Mouse (Mus musculus): ENCODE measurements around the gene Kcnn3.

Gene Kcnn3

DNA sequence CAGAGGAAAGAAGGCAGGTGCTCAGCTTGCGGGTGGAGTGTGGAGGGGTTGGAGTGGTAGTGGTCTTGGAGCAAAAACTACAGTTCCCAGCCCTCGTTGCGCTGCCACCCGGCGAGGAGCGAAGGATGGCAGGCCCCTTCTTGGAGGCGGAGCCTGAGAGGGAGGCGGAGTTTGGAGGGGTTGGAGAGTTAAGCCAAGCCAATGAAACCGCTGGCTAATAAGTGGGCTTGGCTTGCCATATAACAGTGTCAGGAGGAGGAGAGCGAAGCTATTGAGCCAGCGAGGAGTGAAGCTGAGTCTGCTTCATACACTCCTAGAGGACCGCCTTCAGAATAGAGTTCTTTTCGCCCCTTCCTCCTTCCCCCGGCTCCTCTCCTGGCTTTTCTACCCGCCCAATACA is at the start of gene Kcnn3:
Kcnn3 (plus strand) TSS at position 271 of the 400 bp plus-strand sequence.
- DNase-seq (ENCODE audit: extremely low spot score): peak; percentile 90

DNA sequence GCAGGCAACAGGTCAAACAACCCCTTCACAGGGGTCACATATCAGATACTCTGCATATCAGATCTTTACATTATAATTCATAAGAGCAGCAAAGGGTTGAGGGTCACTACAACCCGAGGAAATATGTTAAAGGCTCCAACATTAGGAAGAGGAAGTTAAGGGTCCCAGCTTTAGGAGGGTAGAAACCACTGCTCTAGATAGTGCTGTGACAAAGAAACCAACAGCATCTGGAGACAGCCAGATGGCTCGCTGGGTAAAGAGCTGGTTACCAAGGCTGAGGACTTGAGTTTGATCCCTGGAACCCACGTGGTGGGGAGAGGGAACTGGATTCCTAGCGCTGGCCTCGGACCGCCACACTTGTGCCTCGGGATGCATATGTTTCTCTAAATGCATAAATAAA is 47.7 kb upstream of the Kcnn3 start:
- DNase-seq (ENCODE audit: extremely low spot score): no peak

DNA sequence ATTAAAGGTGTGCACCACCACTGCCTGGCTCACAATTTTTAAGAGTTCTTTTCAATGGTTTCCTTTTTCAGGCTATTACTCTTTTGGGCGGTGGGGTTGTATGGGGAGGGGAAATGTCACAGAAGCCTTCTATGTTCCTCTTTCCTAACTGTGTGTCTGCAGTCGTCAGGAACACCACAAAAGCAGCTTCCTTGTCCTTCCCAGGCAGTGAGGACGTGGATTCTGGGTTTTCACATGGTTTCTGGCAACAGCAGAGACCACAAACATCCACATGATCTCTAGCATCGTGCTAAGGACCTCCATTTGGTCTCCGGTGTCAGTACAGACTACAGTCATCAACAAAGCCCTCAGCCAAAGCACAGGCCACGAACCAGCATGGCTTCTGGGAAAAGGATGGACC is 46.1 kb upstream of the Kcnn3 start:
- DNase-seq (ENCODE audit: extremely low spot score): no peak

GRCm38 (mm10) chr3:89479055-89479454 is 40.9 kb upstream of the Kcnn3 start:
- no peak for DNase-seq (ENCODE audit: extremely low spot score)

DNA sequence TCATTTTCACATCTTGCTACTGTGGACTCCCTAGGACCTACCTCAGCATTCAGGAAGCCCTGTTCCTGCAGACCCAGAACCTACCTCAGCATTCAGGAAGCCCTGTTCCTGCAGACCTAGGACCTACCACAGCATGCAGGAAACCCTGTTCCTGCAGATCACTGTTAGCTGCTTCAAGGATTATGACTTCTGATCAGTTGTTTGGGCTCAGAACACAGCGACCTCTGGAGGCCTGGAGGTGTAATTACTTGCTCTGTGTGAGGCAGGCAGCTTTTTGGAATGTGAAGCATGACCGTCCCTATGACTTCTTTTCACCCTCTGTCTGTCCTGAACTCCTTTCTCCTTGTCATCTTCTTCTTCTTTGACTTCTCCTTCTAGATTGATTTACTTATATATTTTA is 38.5 kb upstream of the Kcnn3 start:
- DNase-seq (ENCODE audit: extremely low spot score): no peak

GRCm38 (mm10) chr3:89482249-89482648 is 37.7 kb upstream of the Kcnn3 start:
- DNase-seq (ENCODE audit: extremely low spot score): no peak

DNA sequence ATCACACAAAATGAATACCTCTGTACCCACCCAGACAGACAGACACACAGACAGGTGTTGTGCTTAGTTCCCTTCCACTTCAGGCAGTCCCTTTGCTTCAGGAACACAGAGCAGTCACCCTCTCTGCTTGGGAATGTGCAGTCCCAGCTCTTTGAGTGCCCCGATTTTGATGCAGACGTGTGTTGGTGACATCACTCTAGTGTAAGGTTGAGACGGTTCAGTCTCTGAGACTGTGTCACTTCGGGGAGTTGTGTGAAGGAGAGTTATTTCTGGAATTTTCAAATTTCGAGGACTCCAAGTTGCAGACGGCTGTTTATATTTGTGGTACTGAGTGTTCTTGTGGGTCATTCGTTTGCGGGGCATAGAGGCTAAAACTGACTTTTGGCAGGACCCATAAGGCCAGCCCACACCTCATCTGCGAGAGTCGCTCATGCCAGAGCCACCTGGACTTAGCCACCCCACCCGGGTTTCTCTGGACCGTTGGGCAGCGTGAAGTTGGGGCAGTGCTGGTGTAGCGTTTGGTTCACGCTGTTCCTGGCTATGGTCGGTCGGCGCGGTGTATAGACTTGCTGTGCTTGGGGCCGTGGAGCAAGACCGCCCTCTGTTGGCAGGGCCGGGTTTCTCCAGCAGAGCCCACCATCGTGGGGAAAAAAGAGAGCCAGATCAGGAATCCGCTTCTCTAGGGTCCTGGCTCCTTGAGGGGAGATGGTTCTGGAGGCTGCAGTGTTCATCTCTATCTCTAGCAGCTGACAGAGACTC is 35.0 kb upstream of the Kcnn3 start:
- peak; percentile 84 for DNase-seq (ENCODE audit: extremely low spot score)

DNA sequence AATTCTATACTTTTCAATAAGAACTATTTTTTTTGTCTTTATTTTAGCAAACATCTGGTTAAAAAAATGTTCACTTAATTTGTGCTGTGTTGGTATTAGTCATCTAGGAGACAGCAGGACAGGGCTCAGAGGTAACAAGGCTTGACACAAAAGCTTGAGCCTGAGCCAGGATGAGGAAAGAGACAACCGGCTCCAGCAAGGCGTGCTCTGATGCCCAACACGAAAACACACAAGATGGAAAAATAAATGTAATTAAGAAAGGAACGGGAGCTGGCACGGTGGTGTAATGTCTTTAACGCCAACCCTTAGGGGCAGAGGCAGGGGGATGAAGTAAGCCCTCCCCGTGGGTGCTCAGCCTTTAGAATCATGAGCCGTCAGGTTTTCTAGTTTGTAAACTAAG is 33.9 kb upstream of the Kcnn3 start:
- DNase-seq (ENCODE audit: extremely low spot score): no peak

DNA sequence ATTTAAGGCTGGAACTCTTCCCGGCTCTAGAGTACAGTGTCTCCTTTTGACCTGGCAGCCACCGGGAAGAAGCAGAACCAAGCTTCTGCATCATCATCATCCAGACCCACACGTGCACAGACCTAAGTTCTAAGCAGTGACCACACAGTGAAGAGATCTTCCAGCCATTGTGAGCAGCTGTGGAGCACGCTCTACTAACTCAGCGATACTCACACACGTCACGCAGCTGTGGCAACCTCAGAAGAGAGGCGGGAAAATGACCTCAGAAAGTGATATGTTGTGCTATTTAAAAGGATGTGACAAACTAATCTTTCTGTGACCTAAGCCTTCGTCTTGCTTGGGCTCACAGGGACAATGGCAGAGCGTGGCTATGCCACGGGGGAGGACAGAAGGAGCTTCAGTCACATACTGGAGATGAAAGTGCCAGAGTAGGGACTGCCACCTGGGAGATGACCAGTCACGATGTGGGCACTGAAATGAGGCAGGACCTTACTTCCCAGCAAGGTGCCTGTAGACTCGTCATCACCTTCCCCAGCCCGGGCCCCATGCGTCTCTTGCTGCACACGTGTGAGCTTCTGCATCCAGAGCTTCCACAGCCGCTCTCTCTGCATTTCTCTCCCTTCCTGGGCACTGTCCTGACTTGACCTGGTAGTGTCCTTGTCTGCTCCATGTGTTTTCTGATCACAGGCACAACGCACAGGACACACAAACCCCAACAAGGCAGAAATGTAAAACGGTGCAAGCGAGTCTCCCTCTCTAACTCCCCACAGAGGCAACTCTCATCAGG is 32.9 kb upstream of the Kcnn3 start:
- no peak for DNase-seq (ENCODE audit: extremely low spot score)

GRCm38 (mm10) chr3:89490790-89491189 is 29.2 kb upstream of the Kcnn3 start:
- no peak for DNase-seq (ENCODE audit: extremely low spot score)

- DNase-seq (ENCODE audit: extremely low spot score): no peak
Measured at GRCm38 (mm10) chr3:89491559-89491958, 28.4 kb upstream of the Kcnn3 start.

- peak; percentile 30 for DNase-seq (ENCODE audit: extremely low spot score)
Measured at GRCm38 (mm10) chr3:89492701-89493151, 27.2 kb upstream of the Kcnn3 start.

- no peak for DNase-seq (ENCODE audit: extremely low spot score)
Measured at GRCm38 (mm10) chr3:89494630-89495029, 25.3 kb upstream of the Kcnn3 start.

DNA sequence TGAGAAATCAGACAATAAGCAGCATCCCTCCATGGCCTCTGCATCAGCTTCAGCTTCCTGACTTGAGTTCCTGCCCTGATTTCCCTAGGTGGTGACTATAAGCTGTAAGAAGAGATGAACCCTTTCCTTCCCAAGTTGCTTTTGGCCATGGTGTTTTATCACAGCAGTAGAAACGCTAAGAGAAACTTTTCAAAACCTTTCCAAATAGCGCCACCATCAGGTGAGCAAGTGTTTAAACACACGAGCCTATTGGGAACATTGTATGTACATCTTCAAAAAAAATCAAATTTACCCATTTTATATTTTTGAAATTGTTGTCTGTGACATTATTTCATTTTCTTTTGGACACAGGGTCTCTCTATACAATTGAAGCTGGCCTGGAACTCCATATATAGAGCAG is 23.6 kb upstream of the Kcnn3 start:
- no peak for DNase-seq (ENCODE audit: extremely low spot score)

GRCm38 (mm10) chr3:89499696-89500095 is 20.3 kb upstream of the Kcnn3 start:
- no peak for DNase-seq (ENCODE audit: extremely low spot score)

DNA sequence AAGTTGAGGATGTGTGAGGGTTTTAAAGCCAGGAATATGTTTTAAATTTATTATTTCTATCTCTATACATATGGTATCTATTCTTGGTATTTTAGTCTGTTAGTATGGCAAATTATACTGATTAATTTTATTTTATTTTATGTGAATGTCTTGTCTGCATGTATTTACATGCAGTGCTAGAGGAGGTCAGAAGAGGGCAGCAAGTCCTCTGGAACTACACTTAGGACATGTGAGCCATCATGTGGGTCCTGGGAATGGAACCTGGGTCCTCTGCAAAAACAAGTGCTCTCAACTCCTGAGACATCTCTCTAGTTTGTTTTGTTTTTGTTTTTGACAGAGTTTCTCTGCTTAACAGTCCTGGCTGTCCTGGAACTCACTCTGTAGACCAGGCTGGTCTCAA is 18.5 kb upstream of the Kcnn3 start:
- DNase-seq (ENCODE audit: extremely low spot score): no peak

DNA sequence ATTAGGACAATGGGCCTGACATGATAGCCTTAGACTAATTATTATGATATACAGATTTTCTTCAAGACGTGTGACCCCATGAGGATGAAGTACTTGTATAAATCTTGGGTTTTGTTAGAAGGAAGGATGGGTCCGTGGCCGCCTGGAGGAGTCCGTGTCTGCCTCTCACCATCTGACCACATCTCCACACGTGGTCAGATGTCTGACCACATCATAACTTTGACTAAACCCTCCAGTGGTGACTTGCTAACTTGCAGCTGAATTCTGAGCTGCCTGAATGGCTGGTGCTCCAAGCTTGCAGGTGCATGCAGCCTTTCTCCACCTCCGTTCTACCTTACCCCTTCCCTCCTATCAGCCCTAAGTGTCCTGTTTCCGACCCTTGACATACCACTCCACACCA is 17.4 kb upstream of the Kcnn3 start:
- no peak for DNase-seq (ENCODE audit: extremely low spot score)

DNA sequence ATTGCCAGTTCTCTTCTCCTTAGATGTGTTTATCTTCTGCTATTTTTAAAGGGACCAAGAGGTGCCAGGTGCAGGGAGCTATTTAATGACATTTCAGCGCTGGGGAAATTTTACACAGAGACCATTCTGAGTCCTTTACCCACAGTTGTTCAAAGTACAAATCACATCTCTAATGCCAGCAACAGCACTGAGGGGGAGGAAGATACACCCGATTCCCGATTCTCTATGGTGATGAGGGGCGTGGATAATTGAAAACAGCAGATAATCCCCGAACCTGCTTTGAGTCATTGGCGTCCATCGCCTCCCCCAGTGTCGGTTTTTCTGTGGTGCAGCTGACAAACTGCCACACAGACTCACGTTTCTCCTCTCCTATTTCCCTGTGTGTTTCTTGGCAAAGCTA is 11.9 kb upstream of the Kcnn3 start:
- DNase-seq (ENCODE audit: extremely low spot score): no peak

GRCm38 (mm10) chr3:89510979-89511378 is 9.0 kb upstream of the Kcnn3 start:
- peak; percentile 65 for DNase-seq (ENCODE audit: extremely low spot score)

DNA sequence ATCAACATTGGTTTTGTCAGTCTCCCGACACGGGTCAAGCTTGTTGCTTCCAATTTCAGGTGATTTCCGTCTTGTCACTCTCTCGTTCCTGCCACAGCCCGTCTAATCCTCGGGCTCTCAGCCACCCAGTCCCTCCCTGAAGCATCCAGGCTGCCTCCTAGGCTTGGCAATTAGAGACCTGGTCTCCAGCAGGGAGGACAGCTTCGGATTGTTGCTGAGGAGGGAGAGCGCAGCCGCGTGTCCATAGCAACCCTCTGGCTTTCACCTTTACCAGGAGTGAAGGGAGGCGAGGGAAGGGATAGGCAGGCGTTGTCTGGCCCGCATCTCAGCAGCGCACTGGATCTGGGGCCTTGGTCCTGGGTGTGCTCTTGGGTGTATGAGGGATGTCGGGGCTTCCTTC is 8.6 kb upstream of the Kcnn3 start:
- no peak for DNase-seq (ENCODE audit: extremely low spot score)

DNA sequence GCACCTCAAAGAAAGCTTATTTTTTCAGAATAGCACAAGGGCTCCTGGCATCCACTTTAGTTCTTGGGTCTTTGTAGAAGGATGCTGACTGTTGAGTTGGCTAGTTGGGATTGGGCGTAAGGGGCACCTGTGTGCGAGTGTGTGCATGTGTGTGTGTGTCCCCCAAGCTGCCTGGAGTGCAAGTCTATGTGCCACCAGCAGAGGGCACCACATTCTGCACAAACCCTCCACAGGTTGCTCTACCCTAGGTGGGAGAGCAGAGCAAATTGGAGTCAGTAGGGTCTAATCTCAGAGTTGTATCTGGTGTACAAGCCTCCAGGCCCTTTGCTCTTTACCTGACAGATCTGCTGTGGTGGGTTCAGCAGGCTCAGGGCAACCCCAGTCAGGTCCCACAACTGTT is 7.7 kb upstream of the Kcnn3 start:
- DNase-seq (ENCODE audit: extremely low spot score): no peak

GRCm38 (mm10) chr3:89515444-89515843 is 4.5 kb upstream of the Kcnn3 start:
- DNase-seq (ENCODE audit: extremely low spot score): no peak

DNA sequence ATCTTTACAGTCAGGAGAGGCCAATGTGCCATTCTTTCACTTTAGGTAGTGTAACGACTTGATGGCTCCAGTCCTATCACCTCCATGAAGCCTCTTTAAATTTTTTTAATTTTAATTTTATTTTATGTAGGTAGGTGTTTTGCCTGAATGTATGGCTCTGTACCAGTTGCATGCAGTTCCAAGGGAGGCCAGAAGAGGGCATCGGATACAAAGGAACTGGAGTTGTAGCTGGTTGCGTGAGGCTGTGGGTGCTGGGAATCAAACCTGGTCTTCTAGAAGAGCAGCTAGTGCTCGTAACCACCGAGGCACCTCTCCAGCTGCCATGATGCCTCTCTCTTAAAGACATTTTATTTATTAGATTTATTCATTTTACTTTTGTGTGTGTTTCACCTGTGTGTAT is 3.6 kb upstream of the Kcnn3 start:
- no peak for DNase-seq (ENCODE audit: extremely low spot score)
